9 mouse cellular contexts compared by ENCODE assay signal in genomic region chr17:31570321-31570925, GRCm38 (mm10). TPM values are rescaled to one million over a fixed set of nuclear protein-coding genes. Genes with fewer than 3 reads are reported as not detected.
DNase-seq lines count a peak whose midpoint lies in the region; ATAC-seq and TF ChIP-seq lines count a peak whose summit lies in the region.
"Had no signal": no experiment of that assay in that cellular context is flagged by ENCODE, and none has a peak within 500 bp of the region (broad histone marks: within the 10 kb centered on the region; RNA-seq: fewer than 3 reads in every experiment).

No protein-coding gene starts in this region.

- ATAC-seq in kidney, embryonic 16.5 days (ENCODE audit: low FRiP score, low TSS enrichment): peak; percentile 72
- peak; percentile 64; the same call in 1 of the 2 replicates for ATAC-seq in G1E (ENCODE audit: extremely low read depth, insufficient number of reproducible peaks, low FRiP score, poor library complexity, severe bottlenecking)
- ATAC-seq in liver, postnatal 0 days: no peak
- ATAC-seq in erythroid progenitor cell, adult 5-6 weeks (replicated peaks; ENCODE audit: low FRiP score, poor library complexity, severe bottlenecking): no peak

- no peaks in the 10 kb centered on the region for H3K9me3 ChIP-seq in kidney, embryonic 16.5 days (ENCODE audit: low read length)
- no peaks in the 10 kb centered on the region for H3K9me3 ChIP-seq in G1E (replicated peaks)
- H3K9me3 ChIP-seq in liver, postnatal 0 days (ENCODE audit: low read length): no peaks in the 10 kb centered on the region

- peaks cover 4% of the 10 kb centered on the region; the same call in 1 of the 2 replicates for H3K36me3 ChIP-seq in kidney, embryonic 16.5 days (ENCODE audit: insufficient read depth, low read length)
- H3K36me3 ChIP-seq in G1E (replicated peaks): peaks cover 37% of the 10 kb centered on the region
- no peaks in the 10 kb centered on the region for H3K36me3 ChIP-seq in liver, postnatal 0 days (replicated peaks; ENCODE audit: insufficient read depth, low read length)

- peaks cover 34% of the 10 kb centered on the region for H3K4me1 ChIP-seq in kidney, embryonic 16.5 days (ENCODE audit: insufficient read depth, low read length)
- H3K4me1 ChIP-seq in G1E (ENCODE audit: insufficient read depth, low read depth, low read length): peaks cover 30% of the 10 kb centered on the region
- peaks cover 15% of the 10 kb centered on the region for H3K4me1 ChIP-seq in embryonic fibroblast, embryonic 13.5 days (ENCODE audit: control insufficient read depth, insufficient read depth, low read length)
- H3K4me1 ChIP-seq in liver, postnatal 0 days (ENCODE audit: insufficient read depth): peaks cover 31% of the 10 kb centered on the region

- H3K27me3 ChIP-seq in kidney, embryonic 16.5 days (ENCODE audit: insufficient read depth, low read length): no peaks in the 10 kb centered on the region
- no peaks in the 10 kb centered on the region for H3K27me3 ChIP-seq in G1E (ENCODE audit: insufficient read depth, low read length)
- H3K27me3 ChIP-seq in liver, postnatal 0 days (ENCODE audit: insufficient read depth, low read length): no peaks in the 10 kb centered on the region

- no peak overlapping the region for H3K4me2 ChIP-seq in kidney, embryonic 16.5 days (replicated peaks; ENCODE audit: low read depth, low read length)
- H3K4me2 ChIP-seq in liver, postnatal 0 days (ENCODE audit: low read depth, low read length): no peak overlapping the region

- no peak overlapping the region for H3K4me3 ChIP-seq in kidney, embryonic 16.5 days (ENCODE audit: low read length)
- H3K4me3 ChIP-seq in G1E (ENCODE audit: low read depth, low read length): no peak overlapping the region; the same call in 1 of the 2 replicates
- H3K4me3 ChIP-seq in embryonic fibroblast, embryonic 13.5 days (ENCODE audit: insufficient read depth, low read length): no peak overlapping the region
- H3K4me3 ChIP-seq in liver, postnatal 0 days (ENCODE audit: low read depth, low read length): no peak overlapping the region
- H3K4me3 ChIP-seq: erythroblast, embryonic 14.5 days had no signal

- no peak overlapping the region for H3K27ac ChIP-seq in kidney, embryonic 16.5 days (ENCODE audit: low read length)
- peak overlapping the region; percentile 62 for H3K27ac ChIP-seq in embryonic fibroblast, embryonic 13.5 days (ENCODE audit: insufficient read depth, low read length)
- H3K27ac ChIP-seq in liver, postnatal 0 days (ENCODE audit: low read depth): no peak overlapping the region

- 86% methylated on average over 9 of the region's 9 CpGs for WGBS in kidney, embryonic 16.5 days
- 83% methylated on average over 9 of the region's 9 CpGs for WGBS in liver, postnatal 0 days (ENCODE audit: insufficient replicate concordance)

- no peak for TF ChIP-seq EP300 in liver, postnatal 0 days (IDR thresholded peaks at IDR 0.05; ENCODE audit: low read depth)

- no peak for TF ChIP-seq POLR2A in embryonic fibroblast, embryonic 13.5 days (IDR thresholded peaks at IDR 0.05; ENCODE audit: low read depth, low read length)

- TF ChIP-seq CTCF in G1E (IDR thresholded peaks at IDR 0.05; ENCODE audit: low read depth, low read length): no peak
- TF ChIP-seq CTCF in embryonic fibroblast, embryonic 13.5 days (IDR thresholded peaks at IDR 0.05; ENCODE audit: borderline replicate concordance, insufficient read depth, low read length): no peak
- no peak for TF ChIP-seq CTCF in liver, postnatal 0 days (IDR thresholded peaks at IDR 0.05; ENCODE audit: low read depth)

- H3K9ac ChIP-seq in kidney, embryonic 16.5 days (replicated peaks; ENCODE audit: low read length): no peak overlapping the region
- H3K9ac ChIP-seq in liver, postnatal 0 days (replicated peaks): no peak overlapping the region

- DNase-seq in kidney, adult 18-20 months: no peak
- DNase-seq in 416B (ENCODE audit: low read depth): peak; percentile 71
- no peak for DNase-seq in G1E (ENCODE audit: low spot score)
- peak; percentile 46 for DNase-seq in liver, postnatal 0 days
- no peak for DNase-seq in layer of hippocampus, adult 8-10 months (ENCODE audit: low spot score in 2 of 2)

RNA-seq across cellular contexts. Expression of gene Pknox1, which starts 5.9 kb away (rescaled TPM):
- polyA plus RNA-seq in kidney, embryonic 16.5 days (2015; fragmentation: Nextera tagmentation; extraction: Ambion mirVana): 38.2 and 44.5 TPM in 2 replicates
- total RNA-seq in G1E (2014; fragmentation: Nextera tagmentation) (30.4 and 34.8 TPM in 2 replicates), G1E (2017) (25.1 and 29.0 TPM in 2 replicates)
- polyA plus RNA-seq in G1E (2012): 6.2 and 8.5 TPM in 2 replicates
- 16.6 and 18.9 TPM in 2 replicates for polyA plus RNA-seq in embryonic fibroblast, embryonic 13.5 days (2011; ENCODE audit: insufficient read length, low read depth, missing spikeins)
- polyA plus RNA-seq in liver, postnatal 0 days (2015; fragmentation: Nextera tagmentation; extraction: Ambion mirVana): 5.5 and 6.1 TPM in 2 replicates
- 21.4 and 24.1 TPM in 2 replicates for total RNA-seq in erythroid progenitor cell, adult 5-6 weeks (2015; ENCODE audit: low replicate concordance)
- total RNA-seq in erythroid progenitor cell, adult 5-6 weeks (2017; ENCODE audit: low replicate concordance): 26.2 and 33.1 TPM in 2 replicates
- 10 to 100 TPM; 12.9 to 17.5 (median 15.9) TPM for total RNA-seq in layer of hippocampus, adult 8-10 months (2022)

RNA-seq across cellular contexts. Expression of gene Ndufv3, which starts 50.5 kb away (rescaled TPM):
- 262 and 271 TPM in 2 replicates for polyA plus RNA-seq in kidney, embryonic 16.5 days (2015; fragmentation: Nextera tagmentation; extraction: Ambion mirVana)
- total RNA-seq in G1E (2014; fragmentation: Nextera tagmentation) (180 and 181 TPM in 2 replicates), G1E (2017) (693 and 773 TPM in 2 replicates)
- polyA plus RNA-seq in G1E (2012): 528 and 713 TPM in 2 replicates
- polyA plus RNA-seq in embryonic fibroblast, embryonic 13.5 days (2011; ENCODE audit: insufficient read length, low read depth, missing spikeins): 140 and 141 TPM in 2 replicates
- polyA plus RNA-seq in liver, postnatal 0 days (2015; fragmentation: Nextera tagmentation; extraction: Ambion mirVana): 213 and 215 TPM in 2 replicates
- total RNA-seq in erythroid progenitor cell, adult 5-6 weeks (2015; ENCODE audit: low replicate concordance): 30.6 and 51.6 TPM in 2 replicates
- 54.4 and 57.5 TPM in 2 replicates for total RNA-seq in erythroid progenitor cell, adult 5-6 weeks (2017; ENCODE audit: low replicate concordance)
- 100 to 1,000 TPM; 239 to 270 (median 244) TPM for total RNA-seq in layer of hippocampus, adult 8-10 months (2022)

RNA-seq across cellular contexts. Expression of gene Wdr4, which starts 50.6 kb away (rescaled TPM):
- polyA plus RNA-seq in kidney, embryonic 16.5 days (2015; fragmentation: Nextera tagmentation; extraction: Ambion mirVana): 51.6 and 57.8 TPM in 2 replicates
- 13.0 and 21.2 TPM in 2 replicates for total RNA-seq in G1E (2014; fragmentation: Nextera tagmentation)
- total RNA-seq in G1E (2017): 18.4 and 20.6 TPM in 2 replicates
- 51.0 and 59.3 TPM in 2 replicates for polyA plus RNA-seq in G1E (2012)
- polyA plus RNA-seq in embryonic fibroblast, embryonic 13.5 days (2011; ENCODE audit: insufficient read length, low read depth, missing spikeins): 18.9 and 19.7 TPM in 2 replicates
- polyA plus RNA-seq in liver, postnatal 0 days (2015; fragmentation: Nextera tagmentation; extraction: Ambion mirVana): 8.9 and 10.0 TPM in 2 replicates
- total RNA-seq in erythroid progenitor cell, adult 5-6 weeks (2015; ENCODE audit: low replicate concordance): 2.5 and 8.3 TPM in 2 replicates
- total RNA-seq in erythroid progenitor cell, adult 5-6 weeks (2017; ENCODE audit: low replicate concordance): 1.8 and 2.4 TPM in 2 replicates
- total RNA-seq in layer of hippocampus, adult 8-10 months (2022): 10 to 100 TPM; 20.3 to 32.1 (median 23.7) TPM

Comparison
In these comparisons a context has a peak if more than half of its experiments do, and no peak if none do; other contexts are left out.
1. ATAC-seq: peak in kidney, embryonic 16.5 days (single experiment) and G1E (single experiment); none in liver, postnatal 0 days (single experiment) and erythroid progenitor cell, adult 5-6 weeks (single experiment).
2. DNase-seq: peak in 416B (single experiment) and liver, postnatal 0 days (single experiment); none in kidney, adult 18-20 months (single experiment), G1E (single experiment) and layer of hippocampus, adult 8-10 months (0 of 2).